Mouse (Mus musculus): ENCODE data around the gene Yes1. TPM values are rescaled to one million over a fixed set of nuclear protein-coding genes. Genes with fewer than 3 reads are reported as not detected.

The Yes1 gene
- total RNA-seq, 2 experiments from 2014 or later = 0.27 to 0.83 TPM

Other genes with a start within 250 kb of the Yes1 start
- 194 and 216 TPM in 2 replicates for gene Ppp1cb, start 152.3 kb upstream of the Yes1 start, total RNA-seq (2015)
- 271 and 283 TPM in 2 replicates for gene Ppp1cb, start 152.3 kb upstream of the Yes1 start, total RNA-seq (2017)
- 32.3 and 33.8 TPM in 2 replicates for gene Pisd, start 174.5 kb downstream of the Yes1 start, total RNA-seq (2015)
- gene Pisd, start 174.5 kb downstream of the Yes1 start, total RNA-seq (2017) = 34.5 and 38.9 TPM in 2 replicates
- gene Gm20671, start 215.9 kb downstream of the Yes1 start, total RNA-seq (2015) = not detected in 2 replicates
- 3.9 and 6.6 TPM in 2 replicates for gene Gm20671, start 215.9 kb downstream of the Yes1 start, total RNA-seq (2017)
- 34.6 and 37.6 TPM in 2 replicates for gene Prr14l, start 243.1 kb downstream of the Yes1 start, total RNA-seq (2015)
- gene Prr14l, start 243.1 kb downstream of the Yes1 start, total RNA-seq (2017) = 27.4 and 31.9 TPM in 2 replicates

Data from megakaryocyte progenitor cell, adult 5-6 weeks (primary cell).